11 mouse cellular contexts compared by ENCODE assay signal in genomic region chr11:19119927-19120827, GRCm38 (mm10).
DNase-seq lines count a peak whose midpoint lies in the region; ATAC-seq and TF ChIP-seq lines count a peak whose summit lies in the region.
"Had no signal": no experiment of that assay in that cellular context is flagged by ENCODE, and none has a peak within 500 bp of the region (broad histone marks: within the 10 kb centered on the region; RNA-seq: fewer than 3 reads in every experiment).

No protein-coding gene starts in this region.

- ATAC-seq in embryonic facial prominence, embryonic 13.5 days (ENCODE audit: insufficient number of reproducible peaks, insufficient read depth, low FRiP score, low TSS enrichment, low read depth), result no peak
- peak; percentile 88; the same call in 1 of the 2 replicates for ATAC-seq in lung, embryonic 15.5 days (ENCODE audit: borderline replicate concordance, extremely low read depth, low FRiP score, low TSS enrichment)
- ATAC-seq in monocyte, adult 5-6 weeks (replicated peaks; ENCODE audit: insufficient number of reproducible peaks, low FRiP score, low TSS enrichment, poor library complexity, severe bottlenecking), result no peak

- 41% methylated on average over 8 of the region's 8 CpGs for WGBS in embryonic facial prominence, embryonic 13.5 days
- WGBS in lung, embryonic 15.5 days, result 38% methylated on average over 8 of the region's 8 CpGs

- no peaks in the 10 kb centered on the region for H3K9me3 ChIP-seq in embryonic facial prominence, embryonic 13.5 days
- H3K9me3 ChIP-seq in lung, embryonic 15.5 days, result no peaks in the 10 kb centered on the region
- H3K9me3 ChIP-seq: midbrain, embryonic 12.5 days; neural tube, embryonic 12.5 days had no signal

- H3K4me2 ChIP-seq in embryonic facial prominence, embryonic 13.5 days, result no peak overlapping the region
- no peak overlapping the region for H3K4me2 ChIP-seq in lung, embryonic 15.5 days
- H3K4me2 ChIP-seq: midbrain, embryonic 12.5 days; neural tube, embryonic 12.5 days had no signal

- TF ChIP-seq CTCF in gastrocnemius, adult 2 months (IDR thresholded peaks at IDR 0.05), result no peak

- H3K36me3 ChIP-seq in embryonic facial prominence, embryonic 13.5 days, result no peaks in the 10 kb centered on the region
- no peaks in the 10 kb centered on the region for H3K36me3 ChIP-seq in lung, embryonic 15.5 days
- H3K36me3 ChIP-seq: midbrain, embryonic 12.5 days; neural tube, embryonic 12.5 days had no signal

- peaks cover 41% of the 10 kb centered on the region for H3K4me1 ChIP-seq in embryonic facial prominence, embryonic 13.5 days
- H3K4me1 ChIP-seq in lung, embryonic 15.5 days, result peaks cover 16% of the 10 kb centered on the region
- H3K4me1 ChIP-seq: neural tube, embryonic 12.5 days had no signal

- no peaks in the 10 kb centered on the region for H3K27me3 ChIP-seq in embryonic facial prominence, embryonic 13.5 days
- no peaks in the 10 kb centered on the region for H3K27me3 ChIP-seq in lung, embryonic 15.5 days
- H3K27me3 ChIP-seq: neural tube, embryonic 12.5 days had no signal

- H3K9ac ChIP-seq in embryonic facial prominence, embryonic 13.5 days, result no peak overlapping the region
- no peak overlapping the region for H3K9ac ChIP-seq in lung, embryonic 15.5 days
- H3K9ac ChIP-seq: midbrain, embryonic 12.5 days; neural tube, embryonic 12.5 days had no signal

- H3K4me3 ChIP-seq in embryonic facial prominence, embryonic 13.5 days, result no peak overlapping the region
- no peak overlapping the region for H3K4me3 ChIP-seq in lung, embryonic 15.5 days
- H3K4me3 ChIP-seq in gastrocnemius, adult 2 months, result no peak overlapping the region
- H3K4me3 ChIP-seq: midbrain, embryonic 12.5 days; neural tube, embryonic 12.5 days had no signal

- peak overlapping the region; percentile 4; the same call in 1 of the 2 replicates for H3K27ac ChIP-seq in embryonic facial prominence, embryonic 13.5 days
- peak overlapping the region; percentile 47; the same call in 1 of the 2 replicates for H3K27ac ChIP-seq in lung, embryonic 15.5 days
- no peak overlapping the region for H3K27ac ChIP-seq in gastrocnemius, adult 2 months
- H3K27ac ChIP-seq: midbrain, embryonic 12.5 days; neural tube, embryonic 12.5 days had no signal

- intact Hi-C loops in gastrocnemius, adult 2 months (cut with DNase I), result no loop called here

- DNase-seq in heart, adult 9 months (ENCODE audit: low spot score in 2 of 2), result peak; percentile 52 to 55
- no peak for DNase-seq in heart, postnatal 4 days
- peak; percentile 52 for DNase-seq in Muller cell, postnatal 12 days (ENCODE audit: inconsistent ontology term)
- no peak for DNase-seq in gastrocnemius, adult 2 months
- DNase-seq: adrenal gland, adult 8-10 months; thymus, postnatal 25 days had no signal

Comparison
In these comparisons a context has a peak if more than half of its experiments do, and no peak if none do; other contexts are left out.
1. DNase-seq: peak in heart, adult 9 months (2 of 2) and Muller cell, postnatal 12 days (single experiment); none in heart, postnatal 4 days (single experiment) and gastrocnemius, adult 2 months (single experiment).